Mouse (Mus musculus): ENCODE data around the gene Vmn1r201. TPM values are rescaled to one million over a fixed set of nuclear protein-coding genes. Genes with fewer than 3 reads are reported as not detected.

Vmn1r201 gene
- not detected in 2 replicates for polyA plus RNA-seq (2012; rRNA removed)

- whole genome bisulfite sequencing, result 36% methylated on average over 1 of the region's 1 CpGs
Measured at GRCm38 (mm10) chr13:22471623-22472022, at the start of gene Vmn1r201. Vmn1r201 (plus strand) TSS chr13:22471923.

GRCm38 (mm10) chr13:22455145-22455544, 16.6 kb upstream of the Vmn1r201 start:
- no peak for DNase-seq (ENCODE audit: low read depth, low spot score)

More at GRCm38 (mm10) chr13:22471623-22472022, at the start of gene Vmn1r201:
- no peak for DNase-seq (ENCODE audit: low read depth, low spot score)

GRCm38 (mm10) chr13:22502431-22502830, 30.7 kb downstream of the Vmn1r201 start:
- no peak for DNase-seq (ENCODE audit: low read depth, low spot score)
- 60% methylated on average over 3 of the region's 3 CpGs for WGBS

- DNase-seq (ENCODE audit: low read depth, low spot score), result no peak
Measured at GRCm38 (mm10) chr13:22505281-22505680, 33.6 kb downstream of the Vmn1r201 start, which contains the start of gene Vmn1r202. Vmn1r202 (minus strand) TSS chr13:22505381.

- DNase-seq (ENCODE audit: low read depth, low spot score), result no peak
Measured at GRCm38 (mm10) chr13:22517814-22518213, 46.1 kb downstream of the Vmn1r201 start, which contains the start of gene Vmn1r203. Vmn1r203 (plus strand) TSS chr13:22518114.

Other genes with a start within 250 kb of the Vmn1r201 start
- gene Vmn1r193, start 248.8 kb upstream of the Vmn1r201 start, polyA plus RNA-seq (2012; rRNA removed), result not detected in 2 replicates
- not detected in 2 replicates for gene Vmn1r194, start 227.7 kb upstream of the Vmn1r201 start, polyA plus RNA-seq (2012; rRNA removed)
- gene Vmn1r195, start 201.4 kb upstream of the Vmn1r201 start, polyA plus RNA-seq (2012; rRNA removed), result not detected in 2 replicates
- not detected in 2 replicates for gene Vmn1r196, start 182.0 kb upstream of the Vmn1r201 start, polyA plus RNA-seq (2012; rRNA removed)
- not detected in 2 replicates for gene Vmn1r197, start 147.3 kb upstream of the Vmn1r201 start, polyA plus RNA-seq (2012; rRNA removed)
- gene Vmn1r198, start 121.6 kb upstream of the Vmn1r201 start, polyA plus RNA-seq (2012; rRNA removed), result 0.02 TPM in 1 of 2 replicates, not detected in the other
- gene Vmn1r199, start 92.1 kb upstream of the Vmn1r201 start, polyA plus RNA-seq (2012; rRNA removed), result not detected in 2 replicates
- gene Vmn1r200, start 81.5 kb upstream of the Vmn1r201 start, polyA plus RNA-seq (2012; rRNA removed), result not detected in 2 replicates
- not detected in 2 replicates for gene Vmn1r202, start 33.5 kb downstream of the Vmn1r201 start, polyA plus RNA-seq (2012; rRNA removed)
- gene Vmn1r203, start 46.2 kb downstream of the Vmn1r201 start, polyA plus RNA-seq (2012; rRNA removed), result not detected in 2 replicates
- not detected in 2 replicates for gene Vmn1r204, start 81.3 kb downstream of the Vmn1r201 start, polyA plus RNA-seq (2012; rRNA removed)
- gene Vmn1r205, start 121.1 kb downstream of the Vmn1r201 start, polyA plus RNA-seq (2012; rRNA removed), result not detected in 2 replicates
- gene Vmn1r206, start 152.3 kb downstream of the Vmn1r201 start, polyA plus RNA-seq (2012; rRNA removed), result not detected in 2 replicates

All from large intestine, adult 2 months (tissue).